Mouse (Mus musculus): ENCODE measurements around the gene Parpbp. TPM values are rescaled to one million over a fixed set of nuclear protein-coding genes. Genes with fewer than 3 reads are reported as not detected.

Parpbp gene
- polyA plus RNA-seq (2012; ENCODE audit: low replicate concordance): 0.15 and 2.8 TPM in 2 replicates

DNA sequence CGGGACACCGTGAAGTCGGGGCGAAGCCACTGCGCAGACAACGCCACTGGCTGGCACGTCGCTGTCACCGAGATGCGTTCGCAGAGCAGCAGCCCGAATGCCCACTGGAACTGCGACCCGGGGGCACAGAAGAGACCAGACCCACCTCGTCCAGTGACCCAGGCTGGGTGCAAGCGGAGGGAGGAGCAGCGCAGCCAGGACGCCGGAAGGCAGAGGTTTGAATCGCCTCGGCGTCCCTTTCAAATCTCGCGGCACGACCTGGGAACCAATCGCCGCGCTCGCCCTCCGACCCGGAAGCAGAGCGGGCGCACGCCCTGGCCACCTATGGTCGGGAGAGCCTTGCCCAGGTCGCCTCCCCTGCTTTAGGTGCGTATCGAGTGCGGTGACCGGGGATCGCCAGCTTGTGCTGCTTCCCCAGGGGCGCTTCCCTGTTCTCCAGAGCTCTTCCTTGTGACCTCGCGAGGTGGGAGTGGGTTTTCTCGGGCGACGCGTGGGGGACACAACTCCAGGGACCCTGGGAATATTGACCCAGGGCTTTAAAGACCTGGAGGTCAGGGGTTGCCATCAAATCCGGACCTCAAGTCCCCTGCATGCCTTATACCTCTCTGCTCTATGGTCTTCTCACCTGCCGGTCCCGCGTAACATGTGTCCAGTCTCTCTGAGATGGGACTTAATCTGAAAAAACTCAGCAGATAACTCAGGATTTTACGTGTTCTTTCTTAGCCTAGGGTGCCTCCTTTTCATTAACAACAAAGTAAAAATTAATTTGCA, at the start of gene Parpbp, which contains the start of gene Nup37:
Gene Parpbp, minus strand, starts transcription at position 235 of the 771 bp plus-strand sequence.
Gene Nup37, plus strand, starts transcription at position 286 of the 771 bp plus-strand sequence.

DNA sequence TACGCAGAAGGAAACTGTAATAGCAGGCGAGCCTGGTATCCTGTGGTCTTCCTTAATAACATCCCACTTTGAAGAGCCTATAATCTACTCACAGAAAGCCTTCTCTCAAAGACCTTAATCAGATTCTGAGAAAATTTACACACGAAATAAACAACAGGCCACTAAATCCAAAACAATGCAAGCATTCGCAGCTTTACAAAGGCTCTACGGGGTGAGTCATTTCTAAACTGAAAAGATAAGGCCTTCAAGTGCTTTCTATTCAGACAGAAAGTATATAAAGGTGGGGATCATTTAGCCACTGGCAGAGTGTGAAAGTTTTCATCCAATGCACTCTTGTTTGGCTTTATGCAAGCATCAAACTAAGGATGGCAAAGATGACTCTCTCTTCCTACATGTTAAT, 56.0 kb downstream of the Parpbp start, which contains the start of gene Pmch:
Gene Pmch, plus strand, starts transcription at position 301 of the 400 bp plus-strand sequence.

Other genes with a start within 250 kb of the Parpbp start
- not detected in 2 replicates for gene Pmch, start 55.9 kb downstream of the Parpbp start, polyA plus RNA-seq (2012; ENCODE audit: low replicate concordance)
- 0.55 and 3.1 TPM in 2 replicates for gene Nup37, start 51 bp upstream of the Parpbp start, polyA plus RNA-seq (2012; ENCODE audit: low replicate concordance)
- 12.4 and 19.5 TPM in 2 replicates for gene Washc3, start 54.2 kb upstream of the Parpbp start, polyA plus RNA-seq (2012; ENCODE audit: low replicate concordance)
- gene Dram1, start 232.1 kb upstream of the Parpbp start, polyA plus RNA-seq (2012; ENCODE audit: low replicate concordance): 0.81 TPM in 1 of 2 replicates, not detected in the other
- gene Gnptab, start 232.2 kb upstream of the Parpbp start, polyA plus RNA-seq (2012; ENCODE audit: low replicate concordance): 2.6 and 3.5 TPM in 2 replicates